Mouse (Mus musculus): Measurements from ENCODE around the gene Akr1b8.
"Not testable (repeated sequence)": the region's sequence is repeated elsewhere in the genome, so short reads cannot be mapped to it uniquely, and the experiment has no call there.

The Akr1b8 gene

DNA sequence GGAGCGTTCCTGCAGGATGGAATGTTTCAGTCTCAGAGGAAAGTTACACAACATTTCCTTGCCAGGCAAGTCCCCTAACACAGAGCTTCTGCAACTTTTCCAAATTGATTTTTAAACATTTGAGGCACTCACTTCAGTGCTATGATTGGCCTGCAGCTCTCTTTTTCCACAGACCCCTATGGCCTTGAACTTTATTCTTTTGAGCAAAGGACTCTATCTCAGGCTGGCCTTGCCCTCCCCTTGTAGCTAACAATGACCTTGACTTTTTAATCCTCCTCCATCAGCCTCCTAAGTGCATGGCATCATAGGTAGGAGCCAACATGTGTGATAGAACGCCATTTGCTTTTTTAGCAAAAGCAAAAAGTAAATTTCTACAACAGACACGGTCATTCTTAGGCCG is 52.8 kb downstream of the Akr1b8 start:
- DNase-seq: no peak

DNA sequence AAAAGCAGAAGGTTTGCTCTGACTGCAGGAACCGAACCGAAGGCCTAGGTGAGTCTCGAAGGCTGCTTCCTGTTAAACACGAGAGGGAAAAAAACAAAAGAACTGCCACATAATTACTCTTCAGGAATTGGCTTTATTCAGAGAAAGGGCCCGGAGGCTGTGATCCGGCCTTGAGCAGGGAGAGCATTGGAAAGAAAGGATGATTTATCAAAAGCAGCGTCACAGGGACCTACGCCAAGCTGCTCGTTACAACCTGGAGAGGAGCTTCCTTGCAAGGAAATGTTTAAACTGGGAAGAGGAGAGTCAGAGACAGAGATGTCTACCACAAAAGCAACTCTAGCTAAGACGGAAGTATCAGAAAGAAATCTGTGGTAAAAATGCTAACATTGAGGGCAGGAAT is 53.5 kb downstream of the Akr1b8 start:
- DNase-seq: no peak

DNA sequence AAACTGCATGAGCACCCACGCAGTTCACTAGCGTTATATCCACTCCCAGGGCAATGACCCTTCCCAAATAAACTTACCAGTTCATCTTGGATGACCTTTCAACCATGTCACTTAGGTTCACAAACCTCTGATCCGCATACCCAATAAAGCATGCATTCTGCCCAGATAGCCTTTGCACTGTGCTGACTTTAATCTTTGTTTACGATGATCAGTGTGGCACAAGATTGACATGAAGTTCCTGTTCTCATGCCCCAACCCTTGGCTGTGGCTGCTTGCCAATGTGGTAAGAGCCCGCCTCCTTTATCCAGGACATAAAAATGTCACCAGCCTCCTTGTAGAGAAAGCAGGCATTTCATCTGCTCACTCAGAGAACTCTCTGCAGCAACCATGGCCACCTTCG is 58.1 kb downstream of the Akr1b8 start, which contains the start of gene Akr1b7:
TSS of gene Akr1b7 (plus strand) at position 312 of the 400 bp plus-strand sequence.
- DNase-seq: no peak

GRCm38 (mm10) chr6:34412688-34413087 is 58.8 kb downstream of the Akr1b8 start:
- DNase-seq: no peak

DNA sequence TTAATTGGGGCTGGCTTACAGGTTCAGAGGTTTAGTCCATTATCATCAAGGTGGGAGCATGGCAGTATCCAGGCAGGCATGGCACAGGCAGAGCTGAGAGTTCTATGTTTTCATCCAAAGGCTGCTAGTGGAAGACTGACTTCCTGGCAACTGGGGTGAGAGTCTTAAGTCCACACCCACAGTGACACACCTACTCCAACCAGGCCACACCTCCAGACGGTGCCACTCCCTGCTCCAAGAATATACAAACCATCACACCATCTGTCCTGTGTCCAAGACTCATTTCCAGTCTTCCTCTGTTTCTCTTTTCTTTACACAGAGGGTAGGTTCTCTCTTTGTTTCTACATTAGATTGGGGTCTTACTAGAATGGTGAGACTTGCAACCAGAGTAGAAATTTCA is 59.5 kb downstream of the Akr1b8 start:
- not testable (repeated sequence) for DNase-seq

DNA sequence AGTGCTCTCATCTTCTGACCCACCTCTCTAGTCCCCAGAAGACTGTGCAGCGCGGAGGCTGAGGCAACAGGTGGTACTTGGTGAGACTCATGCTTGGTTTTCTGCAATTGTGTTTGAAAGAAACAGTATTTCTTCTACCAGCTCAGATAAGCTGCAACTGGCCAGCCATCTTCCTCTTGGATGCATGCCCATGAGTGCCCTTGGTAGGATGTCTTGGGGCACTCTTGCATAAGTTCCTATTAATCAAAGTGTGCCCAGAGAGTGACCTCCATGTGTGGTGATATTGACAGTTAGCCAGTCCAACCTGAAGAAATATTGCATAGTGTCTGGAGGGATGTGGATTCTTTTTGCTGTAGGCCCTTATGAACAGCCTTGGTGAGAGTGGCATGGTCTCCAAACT is 62.6 kb downstream of the Akr1b8 start:
- DNase-seq: no peak
